Mouse (Mus musculus) cerebellum, postnatal 10 days (tissue): Measurements from ENCODE around the gene Mapk3.

Experiments
- DNase-seq, 2 experiments: peaks; one replicate each; pipeline ENCODE4 v3.0.0; 2021; ENCODE audit warnings: mixed read lengths in 2 of 2

Mapk3 gene

DNA sequence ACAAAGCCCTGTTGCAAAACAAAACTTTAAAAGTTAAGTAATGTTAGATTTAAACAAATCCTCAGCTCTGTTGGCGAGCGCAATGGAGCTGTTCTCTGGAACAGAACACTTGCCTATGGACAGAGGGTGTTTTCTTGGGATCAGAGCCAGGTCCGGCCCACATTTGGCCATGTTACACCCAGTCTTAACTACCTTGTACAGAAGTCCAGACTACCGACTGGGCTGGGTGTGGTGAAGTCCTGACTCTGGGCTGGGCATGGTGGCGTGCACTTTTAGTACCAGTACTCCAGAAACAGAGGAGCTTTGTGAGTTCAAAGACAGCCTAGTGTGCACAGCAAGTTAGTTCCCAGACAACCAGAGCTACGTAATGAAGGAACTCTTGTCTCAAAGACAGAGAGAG, 47.6 kb downstream of the Mapk3 start:
- no peak for DNase-seq

DNA sequence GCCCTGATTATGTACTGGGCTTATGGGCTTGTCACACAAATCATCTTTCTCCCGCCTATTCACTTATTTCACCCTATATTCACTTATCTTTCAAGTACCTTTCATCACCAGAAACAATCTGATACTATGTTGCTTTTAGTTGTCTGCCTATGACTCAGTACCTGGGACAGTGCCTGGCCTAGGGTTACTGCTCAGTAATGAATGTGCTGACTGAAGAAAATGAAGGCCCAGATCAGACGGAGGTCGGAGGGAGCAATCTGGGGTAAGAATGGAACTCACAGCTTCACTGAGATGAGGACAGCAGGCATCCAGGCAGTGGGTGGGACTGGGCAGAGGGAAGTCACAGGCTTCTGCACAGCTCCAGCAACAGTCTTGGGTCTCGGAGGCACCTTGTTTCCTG, 48.0 kb downstream of the Mapk3 start:
- DNase-seq: no peak

DNA sequence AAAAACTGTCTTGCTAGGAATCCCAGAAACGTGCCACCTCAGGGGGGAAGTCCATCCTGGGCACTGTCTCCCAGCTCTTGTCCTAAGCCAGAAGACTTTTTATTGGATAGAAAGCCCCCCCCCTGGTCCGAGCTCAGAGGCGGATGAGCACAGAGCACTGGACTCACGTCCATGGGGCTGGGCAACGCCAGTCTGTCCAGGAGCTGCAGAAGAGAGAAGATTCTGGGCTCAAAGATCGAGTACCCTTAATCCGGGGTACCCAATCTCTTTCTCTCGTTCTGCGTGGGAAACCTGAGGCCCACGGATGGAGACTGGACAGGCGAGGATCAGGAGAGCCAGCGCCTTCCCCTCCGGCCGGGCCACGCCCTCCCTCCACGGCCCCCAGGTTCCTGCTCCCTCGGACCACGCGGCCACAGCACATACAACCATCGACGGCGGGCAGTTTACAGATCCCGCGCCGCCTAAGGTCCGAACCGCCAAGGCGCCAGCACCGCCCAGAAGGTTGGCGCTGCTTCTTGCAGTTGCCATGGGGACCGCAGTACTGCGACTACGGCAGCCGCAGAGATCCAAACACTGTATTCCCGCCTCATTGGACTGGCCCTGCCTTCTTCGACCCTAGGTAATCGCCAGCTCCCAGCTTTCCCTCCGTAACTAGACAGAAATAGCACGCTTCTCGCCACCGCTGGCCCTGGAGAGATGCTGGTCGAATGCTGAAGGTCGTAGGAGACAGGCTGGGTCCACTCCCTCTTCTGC, 49.5 kb downstream of the Mapk3 start:
- DNase-seq: peak; percentile 91 to 94

DNA sequence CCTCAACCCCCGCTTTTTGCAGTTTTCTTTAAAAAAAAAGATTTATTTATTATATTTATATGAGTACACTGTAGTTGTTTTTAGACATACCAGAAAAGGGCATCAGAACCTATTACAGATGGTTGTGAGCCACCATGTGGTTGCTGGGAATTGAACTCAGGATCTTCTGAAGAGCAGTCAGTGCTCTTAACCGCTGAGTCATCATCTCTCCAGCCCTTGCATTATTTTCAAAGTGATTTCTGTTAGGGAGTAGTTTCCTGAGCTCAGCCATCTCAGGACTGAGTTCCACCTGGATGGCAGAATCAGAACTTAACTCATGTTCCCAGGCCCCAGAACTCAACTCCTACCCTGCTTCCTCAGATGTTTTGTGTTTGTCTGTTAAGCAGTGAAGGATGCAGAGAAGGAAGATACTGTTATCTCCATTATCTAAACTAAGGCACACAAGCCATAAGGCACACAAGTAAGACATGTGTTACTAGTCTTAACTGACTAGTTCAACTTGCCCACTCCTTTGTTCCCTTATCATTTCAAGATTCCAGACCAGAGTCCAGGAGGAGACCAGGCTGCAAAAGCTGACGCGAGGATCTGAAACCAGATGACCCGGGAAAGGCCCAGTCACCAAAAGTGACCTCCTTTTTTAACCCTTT, 50.4 kb downstream of the Mapk3 start:
- DNase-seq: no peak
